Mouse (Mus musculus): ENCODE results near the gene Il6st.
"Not testable (repeated sequence)": the region's sequence is repeated elsewhere in the genome, so short reads cannot be mapped to it uniquely, and the experiment has no call there.

The Il6st gene

GRCm38 (mm10) chr13:112463868-112464625, at the start of gene Il6st:
TSS of gene Il6st (plus strand) at chr13:112464070.
- peak; percentile 73 to 88 for DNase-seq (ENCODE audit: low read depth in 1 of 2, low spot score in 2 of 2)

- no peak for DNase-seq (ENCODE audit: low read depth in 1 of 2, low spot score in 2 of 2)
Measured at GRCm38 (mm10) chr13:112415896-112416295, 48.0 kb upstream of the Il6st start.

- no peak for DNase-seq (ENCODE audit: low read depth in 1 of 2, low spot score in 2 of 2)
Measured at GRCm38 (mm10) chr13:112416410-112417162, 47.3 kb upstream of the Il6st start.

GRCm38 (mm10) chr13:112417163-112417523, 46.7 kb upstream of the Il6st start:
- no peak for DNase-seq (ENCODE audit: low read depth in 1 of 2, low spot score in 2 of 2)

- DNase-seq (ENCODE audit: low read depth in 1 of 2, low spot score in 2 of 2): no peak
Measured at GRCm38 (mm10) chr13:112417861-112418423, 45.9 kb upstream of the Il6st start.

- no peak for DNase-seq (ENCODE audit: low read depth in 1 of 2, low spot score in 2 of 2)
Measured at GRCm38 (mm10) chr13:112418595-112418994, 45.3 kb upstream of the Il6st start.

GRCm38 (mm10) chr13:112424212-112424611, 39.7 kb upstream of the Il6st start:
- no peak for DNase-seq (ENCODE audit: low read depth in 1 of 2, low spot score in 2 of 2)

- no peak for DNase-seq (ENCODE audit: low read depth in 1 of 2, low spot score in 2 of 2)
Measured at GRCm38 (mm10) chr13:112424635-112425034, 39.2 kb upstream of the Il6st start.

GRCm38 (mm10) chr13:112425181-112425654, 38.7 kb upstream of the Il6st start:
- no peak for DNase-seq (ENCODE audit: low read depth in 1 of 2, low spot score in 2 of 2)

- DNase-seq (ENCODE audit: low read depth in 1 of 2, low spot score in 2 of 2): no peak
Measured at GRCm38 (mm10) chr13:112426265-112427135, 37.4 kb upstream of the Il6st start.

- DNase-seq (ENCODE audit: low read depth in 1 of 2, low spot score in 2 of 2): not testable (repeated sequence)
Measured at GRCm38 (mm10) chr13:112427136-112427470, 36.8 kb upstream of the Il6st start.

- DNase-seq (ENCODE audit: low read depth in 1 of 2, low spot score in 2 of 2): peak; percentile 8
Measured at GRCm38 (mm10) chr13:112427521-112427920, 36.3 kb upstream of the Il6st start.

- DNase-seq (ENCODE audit: low read depth in 1 of 2, low spot score in 2 of 2): no peak
Measured at GRCm38 (mm10) chr13:112433271-112433670, 30.6 kb upstream of the Il6st start.

- DNase-seq (ENCODE audit: low read depth in 1 of 2, low spot score in 2 of 2): no peak
Measured at GRCm38 (mm10) chr13:112435241-112436075, 28.4 kb upstream of the Il6st start.

- no peak for DNase-seq (ENCODE audit: low read depth in 1 of 2, low spot score in 2 of 2)
Measured at GRCm38 (mm10) chr13:112436288-112436687, 27.6 kb upstream of the Il6st start.

GRCm38 (mm10) chr13:112438001-112438868, 25.6 kb upstream of the Il6st start:
- DNase-seq (ENCODE audit: low read depth in 1 of 2, low spot score in 2 of 2): peak in 1 of 2 experiments; percentile 10

GRCm38 (mm10) chr13:112439105-112439818, 24.6 kb upstream of the Il6st start:
- no peak for DNase-seq (ENCODE audit: low read depth in 1 of 2, low spot score in 2 of 2)

GRCm38 (mm10) chr13:112439917-112440361, 23.9 kb upstream of the Il6st start:
- DNase-seq (ENCODE audit: low read depth in 1 of 2, low spot score in 2 of 2): peak; percentile 66 to 71
